In the genomic region with DNA sequence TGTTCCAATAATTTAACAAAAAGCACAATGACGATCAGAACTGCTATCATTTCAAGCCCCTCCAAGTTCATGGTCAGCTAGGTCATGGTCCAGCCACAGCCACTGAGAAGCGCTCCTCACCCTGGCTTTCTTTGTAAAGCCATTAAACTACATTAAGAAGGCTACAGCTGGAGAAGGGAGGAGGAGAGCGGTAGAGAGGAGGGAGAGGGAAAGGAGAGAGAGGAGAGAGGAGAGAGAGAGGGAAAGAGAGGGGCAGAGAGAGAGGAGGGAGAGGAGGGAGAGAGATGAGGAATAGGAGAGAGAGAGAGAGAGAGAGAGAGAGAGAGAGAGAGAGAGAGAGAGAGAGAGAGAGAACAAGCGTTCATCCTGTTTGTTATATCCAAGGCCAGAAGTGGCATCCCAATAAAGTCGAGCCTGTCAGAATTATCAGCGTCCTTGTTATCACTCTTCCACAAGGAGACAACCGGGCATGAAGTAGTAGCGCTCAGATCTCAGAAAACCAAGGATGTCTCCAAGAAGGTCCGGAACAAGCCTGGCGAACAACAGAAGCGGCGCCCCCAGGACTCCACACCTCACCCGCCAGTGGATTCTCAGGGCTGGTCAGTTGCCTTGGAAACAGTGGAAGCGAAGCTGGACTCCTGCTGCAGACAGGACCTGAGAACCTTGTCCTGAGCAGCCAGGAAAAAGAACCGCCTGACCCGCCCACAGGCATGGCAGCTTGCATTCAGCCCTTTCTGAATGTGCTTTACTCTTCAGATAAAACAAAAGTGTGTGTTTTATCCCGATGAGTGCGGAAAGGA, we compare ENCODE assay signal across 9 mouse cellular contexts.
DNase-seq lines count a peak whose midpoint lies in the region; ATAC-seq and TF ChIP-seq lines count a peak whose summit lies in the region.
"Had no signal": no experiment of that assay in that cellular context is flagged by ENCODE, and none has a peak within 500 bp of the region (broad histone marks: within the 10 kb centered on the region; RNA-seq: fewer than 3 reads in every experiment).

No protein-coding gene starts in this region.

- H3K9me3 ChIP-seq in embryonic facial prominence, embryonic 11.5 days (replicated peaks; ENCODE audit: control insufficient read depth, low read length) = no peaks in the 10 kb centered on the region
- no peaks in the 10 kb centered on the region for H3K9me3 ChIP-seq in intestine, postnatal 0 days (ENCODE audit: control insufficient read depth)

- no peak for TF ChIP-seq CTCF in gastrocnemius, adult 2 months (IDR thresholded peaks at IDR 0.05)
- no peak for TF ChIP-seq CTCF in intestine, postnatal 0 days (IDR thresholded peaks at IDR 0.05; ENCODE audit: low read depth)

- H3K27me3 ChIP-seq in embryonic facial prominence, embryonic 11.5 days (ENCODE audit: control insufficient read depth, insufficient read depth, low read length) = no peaks in the 10 kb centered on the region
- H3K27me3 ChIP-seq in intestine, postnatal 0 days (replicated peaks; ENCODE audit: control insufficient read depth, insufficient read depth, low read length) = no peaks in the 10 kb centered on the region

- intact Hi-C loops in gastrocnemius, adult 2 months (cut with DNase I) = no loop called here

- H3K4me2 ChIP-seq in embryonic facial prominence, embryonic 11.5 days (ENCODE audit: low read depth, low read length) = peak overlapping the region; percentile 41
- peak overlapping the region; percentile 51 for H3K4me2 ChIP-seq in intestine, postnatal 0 days (replicated peaks; ENCODE audit: low read depth)

- ATAC-seq in embryonic facial prominence, embryonic 11.5 days (replicated peaks; ENCODE audit: insufficient number of reproducible peaks, low FRiP score, low TSS enrichment, low read depth) = peak; percentile 70; the same call in 1 of the 2 replicates
- ATAC-seq in intestine, postnatal 0 days = no peak
- ATAC-seq in megakaryocyte, adult 5-6 weeks (ENCODE audit: poor library complexity, severe bottlenecking) = no peak

- H3K36me3 ChIP-seq in embryonic facial prominence, embryonic 11.5 days (replicated peaks; ENCODE audit: control insufficient read depth, insufficient read depth, low read depth, low read length) = no peaks in the 10 kb centered on the region
- no peaks in the 10 kb centered on the region for H3K36me3 ChIP-seq in intestine, postnatal 0 days (ENCODE audit: control insufficient read depth, insufficient read depth)

- DNase-seq in gastrocnemius, adult 2 months = no peak
- DNase-seq in gastrocnemius, postnatal 25 days = no peak
- DNase-seq in adrenal gland, adult 2 months = peak; percentile 11
- peak; percentile 51 for DNase-seq in embryonic facial prominence, embryonic 11.5 days (ENCODE audit: low spot score)
- DNase-seq in lung, postnatal 25 days (ENCODE audit: low spot score) = peak; percentile 1
- DNase-seq in right cerebral cortex, postnatal 4 days = peak; percentile 10

- H3K4me1 ChIP-seq in embryonic facial prominence, embryonic 11.5 days (ENCODE audit: control insufficient read depth, insufficient read depth, low read length) = no peaks in the 10 kb centered on the region
- H3K4me1 ChIP-seq in intestine, postnatal 0 days (replicated peaks; ENCODE audit: control insufficient read depth, insufficient read depth, low read length) = no peaks in the 10 kb centered on the region

- H3K4me3 ChIP-seq in gastrocnemius, adult 2 months = 0 out of 2 replicates have a peak overlapping the region, but pooled peaks have one; percentile 13
- peak overlapping the region; percentile 7; the same call in 1 of the 2 replicates for H3K4me3 ChIP-seq in embryonic facial prominence, embryonic 11.5 days (ENCODE audit: low read depth, low read length)
- H3K4me3 ChIP-seq in intestine, postnatal 0 days (ENCODE audit: low read depth, low read length) = no peak overlapping the region

- 13% methylated on average over 18 of the region's 18 CpGs for WGBS in embryonic facial prominence, embryonic 11.5 days
- 5% methylated on average over 18 of the region's 18 CpGs for WGBS in intestine, postnatal 0 days

- H3K9ac ChIP-seq in embryonic facial prominence, embryonic 11.5 days (replicated peaks; ENCODE audit: low read length) = no peak overlapping the region
- no peak overlapping the region for H3K9ac ChIP-seq in intestine, postnatal 0 days (ENCODE audit: low read depth, low read length)

- no peak overlapping the region for H3K27ac ChIP-seq in gastrocnemius, adult 2 months
- no peak overlapping the region for H3K27ac ChIP-seq in embryonic facial prominence, embryonic 11.5 days (replicated peaks; ENCODE audit: low read depth, low read length)
- no peak overlapping the region for H3K27ac ChIP-seq in intestine, postnatal 0 days (ENCODE audit: low read depth, low read length)
- H3K27ac ChIP-seq: macrophage had no signal

Comparison
In these comparisons a context has a peak if more than half of its experiments do, and no peak if none do; other contexts are left out.
1. DNase-seq: peak in adrenal gland, adult 2 months (single experiment), embryonic facial prominence, embryonic 11.5 days (single experiment), lung, postnatal 25 days (single experiment) and right cerebral cortex, postnatal 4 days (single experiment); none in gastrocnemius, adult 2 months (single experiment) and gastrocnemius, postnatal 25 days (single experiment).